Mouse (Mus musculus): Measurements from ENCODE around the gene Mrps23.

DNA sequence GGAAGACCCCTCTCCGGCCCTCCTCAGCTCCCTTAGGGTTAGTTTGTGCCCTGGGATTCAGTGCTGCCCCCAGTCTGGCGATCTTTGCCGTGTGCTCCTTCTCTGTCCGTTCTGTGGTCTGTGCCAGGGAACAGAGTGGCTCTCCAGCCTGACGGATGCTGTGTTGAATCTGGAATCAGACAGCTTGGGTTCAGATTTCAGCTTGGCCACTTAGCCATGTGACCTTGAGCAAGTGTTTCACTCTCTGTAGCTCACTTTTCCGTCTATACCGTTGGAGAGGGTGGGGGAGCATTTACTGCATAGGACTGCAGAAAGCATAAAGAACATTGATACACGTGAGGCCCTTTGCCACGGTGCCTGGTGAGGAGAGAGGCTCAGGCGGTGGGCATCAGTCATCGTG lies 44.8 kb upstream of the Mrps23 start:
- no peak for TF ChIP-seq POLR2A (IDR thresholded peaks at IDR 0.05; ENCODE audit: insufficient read depth, low read length)
- no peak for TF ChIP-seq CTCF (IDR thresholded peaks at IDR 0.05; ENCODE audit: low read depth, low read length)
- no peak for TF ChIP-seq EP300 (IDR thresholded peaks at IDR 0.05; ENCODE audit: insufficient read depth, low read depth, low read length)

All from ES-Bruce4 (cell line).